Mouse (Mus musculus) heart, adult 18-20 months (tissue): ENCODE data around the gene Poc1a. TPM values are rescaled to one million over a fixed set of nuclear protein-coding genes. Genes with fewer than 3 reads are reported as not detected.
A peak's percentile ranks its signal among the peaks of the same experiment; 100 is the strongest.

Experiments
- DNase-seq, 2 experiments: peaks; one replicate each; pipeline ENCODE4 v3.0.0; 2021 to 2022; ENCODE audit warnings: mixed read lengths in 1 of 2
- total RNA-seq, 2 experiments: library from RNA; stranded (reverse); gene quantifications; 2 replicates each; pipeline ENCODE4 v1.2.3; 2021

The Poc1a gene
- total RNA-seq, 2 experiments from 2014 or later: 4.0 to 4.2 TPM

DNA sequence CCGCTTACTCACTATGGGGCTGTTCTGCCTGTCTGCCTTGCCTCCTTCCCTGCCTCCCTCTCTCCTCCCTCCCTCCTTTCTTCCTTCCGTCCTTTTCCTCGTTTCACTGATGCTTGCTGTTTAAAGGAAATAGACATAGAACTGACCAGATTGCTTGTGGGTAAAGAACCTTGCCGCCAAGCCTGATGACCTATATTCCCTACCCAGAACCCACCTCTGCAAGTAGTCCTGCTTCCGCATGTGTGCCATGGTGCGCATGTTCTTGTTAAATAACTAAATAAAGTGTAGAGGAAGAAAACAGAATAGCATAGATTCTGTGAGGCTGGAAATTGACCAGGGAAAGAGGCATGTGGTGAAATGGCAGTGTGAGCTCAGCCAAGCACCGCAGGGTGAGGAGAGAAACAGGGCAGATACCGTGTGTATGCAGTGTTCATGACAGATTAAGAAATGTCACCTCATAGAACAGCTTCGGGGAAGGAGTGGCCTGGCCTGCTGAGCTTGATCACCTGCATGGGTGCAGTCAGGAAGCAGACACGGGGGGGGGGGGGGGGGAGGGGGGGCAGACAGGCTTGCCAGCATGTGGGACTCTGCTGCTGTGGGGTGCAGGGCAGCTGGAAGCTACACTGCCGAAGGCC, 20.7 kb downstream of the Poc1a start:
- DNase-seq: no peak

DNA sequence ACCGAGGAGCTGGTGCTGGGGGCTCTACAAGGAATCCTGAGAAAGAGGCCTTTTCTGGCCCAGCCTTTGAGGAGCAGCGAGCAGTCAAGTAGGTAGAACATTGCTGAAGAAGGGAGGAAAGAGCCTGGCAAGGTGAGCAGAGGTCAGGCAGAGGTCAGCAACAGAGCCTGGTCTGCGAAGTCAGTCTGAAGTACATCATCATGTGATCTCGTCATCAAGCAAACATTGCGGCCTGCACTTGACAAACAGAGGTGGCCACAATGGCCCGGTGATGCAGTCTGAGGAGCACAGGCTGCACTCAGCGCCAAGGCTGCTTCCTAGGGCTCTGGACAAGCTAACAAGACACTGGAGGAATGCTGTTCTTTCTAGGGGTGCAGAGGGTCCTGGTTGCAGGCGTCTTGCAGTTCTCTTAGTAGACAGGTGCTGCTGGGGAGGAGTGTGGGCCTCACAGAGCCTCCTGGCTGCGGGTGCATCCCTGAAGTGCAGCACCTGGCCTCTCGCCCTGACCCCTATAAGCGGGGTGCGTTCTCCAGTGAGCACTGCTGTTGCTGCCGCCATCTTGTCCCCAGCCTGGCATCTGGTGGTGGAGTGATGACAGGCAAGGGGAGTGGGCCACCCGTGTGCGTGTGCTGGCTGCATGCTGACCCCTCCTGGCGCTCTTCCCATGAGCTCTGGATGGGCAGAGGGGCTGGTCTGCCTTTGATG, 21.7 kb downstream of the Poc1a start:
- no peak for DNase-seq

- no peak for DNase-seq
Observed at GRCm38 (mm10) chr9:106303460-106303960, 22.6 kb downstream of the Poc1a start.

DNA sequence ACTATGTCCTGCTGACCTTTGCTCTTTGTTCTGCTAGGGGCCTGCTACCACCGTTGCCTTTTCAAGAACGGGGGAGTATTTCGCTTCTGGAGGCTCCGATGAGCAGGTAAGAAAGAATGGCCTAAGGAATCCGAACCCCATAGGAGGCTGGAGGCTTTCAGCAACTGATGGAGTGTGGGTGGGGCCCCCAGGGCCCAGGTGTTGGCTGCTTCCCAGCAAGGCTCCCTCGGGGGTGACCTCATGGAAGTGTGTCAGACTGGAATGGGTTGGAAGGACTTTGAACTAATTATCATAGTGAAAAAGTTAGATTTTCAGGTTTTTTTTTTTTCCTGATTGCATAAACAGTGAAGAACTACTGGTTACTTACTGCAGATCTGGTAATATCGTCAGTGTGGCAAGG, 24.4 kb downstream of the Poc1a start:
- DNase-seq: no peak

DNA sequence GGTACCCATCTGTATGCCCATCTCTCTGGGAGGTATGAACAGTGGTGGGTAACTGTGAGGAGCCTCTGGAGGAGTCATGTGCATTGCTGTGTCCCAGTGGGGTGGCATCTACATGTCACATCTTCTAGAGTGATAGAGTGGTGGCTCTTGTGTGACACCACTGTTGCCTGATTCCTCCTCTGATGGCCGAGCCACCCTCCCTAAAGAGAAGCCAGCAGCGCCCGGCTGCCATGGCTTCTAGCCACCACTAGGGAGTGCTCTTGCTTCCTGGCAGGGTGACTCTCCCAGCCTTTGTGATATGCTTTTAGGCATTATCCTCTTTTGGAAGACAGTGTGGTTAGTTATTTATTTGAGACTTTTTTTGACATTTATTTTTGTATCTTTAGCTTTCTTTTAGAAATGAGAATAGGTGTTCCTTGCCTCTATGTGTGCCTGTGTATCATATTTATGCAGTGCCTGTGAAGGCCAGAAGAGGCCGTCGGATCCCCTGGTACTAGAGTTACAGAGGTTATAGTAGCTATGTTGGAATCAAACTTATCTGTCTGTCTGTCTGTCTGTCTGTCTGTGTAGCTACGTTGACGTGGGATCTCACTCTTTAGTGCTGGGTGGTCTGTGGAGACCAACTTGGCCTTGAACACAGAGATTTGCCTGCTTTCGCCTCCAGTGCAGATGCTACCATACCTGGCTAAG, 25.9 kb downstream of the Poc1a start:
- DNase-seq: peak; percentile 79 to 91

DNA sequence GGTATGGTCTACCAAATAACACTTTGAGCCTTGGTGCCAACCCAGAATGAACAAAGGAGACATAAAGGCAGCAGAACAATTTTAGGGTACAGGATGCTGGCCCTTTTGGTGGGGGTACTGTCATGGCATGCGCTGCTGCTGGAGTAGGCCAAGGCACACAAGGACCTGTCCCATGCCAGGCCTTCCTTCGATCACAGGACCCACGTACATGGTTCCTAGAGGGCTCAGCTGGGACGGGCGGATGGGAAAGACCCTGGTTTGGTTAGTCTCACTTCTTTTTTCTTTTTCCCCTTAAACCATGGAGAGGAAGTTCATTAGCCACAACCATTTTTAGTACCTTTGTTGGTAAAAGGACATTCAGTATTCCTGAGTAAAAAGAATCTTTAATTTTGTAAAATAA, 27.3 kb downstream of the Poc1a start:
- DNase-seq: no peak

DNA sequence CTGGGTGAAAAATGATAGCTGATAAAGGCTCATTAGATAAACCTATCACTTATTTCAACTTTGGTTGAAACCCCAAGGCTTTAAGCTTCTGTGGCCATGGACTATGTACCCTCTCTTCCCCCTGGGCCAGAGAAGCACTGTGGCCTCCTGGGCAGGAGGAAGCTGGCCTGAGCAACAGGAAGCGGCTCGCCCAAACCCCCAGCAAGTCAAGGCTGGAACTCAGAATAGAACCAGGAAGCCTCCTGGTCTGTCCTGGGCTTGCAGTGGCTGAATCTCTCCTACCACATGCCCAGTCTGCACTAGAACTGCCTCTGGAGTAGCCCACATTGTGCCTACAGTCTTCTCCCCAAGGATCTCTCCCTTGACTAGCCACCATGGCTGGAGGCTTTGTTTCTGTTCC, 27.7 kb downstream of the Poc1a start:
- DNase-seq: peak in 1 of 2 experiments; percentile 68

- no peak for DNase-seq
Observed at GRCm38 (mm10) chr9:106308983-106309382, 28.1 kb downstream of the Poc1a start.

DNA sequence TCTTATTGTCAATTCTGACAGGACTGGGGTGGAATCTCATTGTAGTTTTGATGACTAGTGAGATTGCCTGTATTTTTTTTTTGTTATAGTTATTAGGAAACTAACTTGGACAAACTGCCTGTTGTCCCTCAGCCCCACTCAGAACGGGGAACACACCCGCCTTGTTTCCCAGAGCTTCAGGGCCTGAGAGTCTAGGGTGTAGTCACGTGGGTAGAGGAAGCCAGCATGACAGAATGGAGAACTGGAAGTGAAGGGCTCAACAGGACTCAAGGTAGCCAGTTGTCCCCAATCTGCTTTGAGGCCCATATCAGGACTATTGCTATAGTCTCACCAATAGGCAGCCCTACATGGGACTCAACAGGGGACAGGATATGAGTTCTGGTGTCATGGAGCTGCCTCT, 29.0 kb downstream of the Poc1a start:
- peak in 1 of 2 experiments; percentile 55 for DNase-seq

- DNase-seq: no peak
Observed at GRCm38 (mm10) chr9:106311625-106312191, 30.8 kb downstream of the Poc1a start.

DNA sequence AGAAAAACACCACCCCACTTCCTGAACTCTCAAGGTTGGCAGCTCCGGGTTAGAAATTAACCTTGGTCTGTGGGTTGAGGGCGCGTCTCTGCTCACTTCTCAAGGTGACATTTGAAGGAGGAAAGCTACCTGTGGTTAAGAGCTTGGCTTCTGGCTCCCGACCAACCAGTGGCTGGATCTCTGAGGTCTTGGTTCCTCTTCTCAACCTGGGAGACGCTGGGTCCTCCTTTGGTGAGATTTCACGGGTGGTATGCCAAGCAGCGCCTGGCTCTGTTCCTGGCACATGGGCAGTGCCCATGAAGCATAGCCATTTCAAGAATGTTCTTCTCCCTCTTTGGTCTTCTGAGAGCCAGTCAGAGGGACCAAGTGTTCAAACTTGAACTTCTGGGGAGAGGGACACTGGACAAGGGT, 32.1 kb downstream of the Poc1a start:
- peak in 1 of 2 experiments; percentile 30 for DNase-seq

DNA sequence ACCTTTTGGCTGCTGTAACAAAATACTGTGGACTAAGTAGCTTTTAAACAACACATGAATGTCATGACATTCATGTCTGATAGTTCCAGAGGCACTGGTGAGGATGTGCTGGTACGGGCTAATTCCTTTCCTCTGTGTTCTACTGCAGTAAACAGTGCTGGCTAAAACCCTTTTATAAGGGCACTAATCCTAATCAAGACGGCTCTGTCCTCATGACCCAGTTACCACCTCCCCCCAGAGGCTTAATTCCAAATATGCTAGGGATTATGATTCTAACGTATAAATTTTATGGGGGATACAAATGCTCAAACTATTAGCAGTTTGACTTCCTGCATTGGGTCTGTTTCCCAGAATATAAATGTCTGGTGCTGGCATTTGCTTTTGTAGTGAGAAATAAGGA, 33.3 kb downstream of the Poc1a start:
- DNase-seq: no peak

GRCm38 (mm10) chr9:106318074-106318473, 37.2 kb downstream of the Poc1a start:
- no peak for DNase-seq

DNA sequence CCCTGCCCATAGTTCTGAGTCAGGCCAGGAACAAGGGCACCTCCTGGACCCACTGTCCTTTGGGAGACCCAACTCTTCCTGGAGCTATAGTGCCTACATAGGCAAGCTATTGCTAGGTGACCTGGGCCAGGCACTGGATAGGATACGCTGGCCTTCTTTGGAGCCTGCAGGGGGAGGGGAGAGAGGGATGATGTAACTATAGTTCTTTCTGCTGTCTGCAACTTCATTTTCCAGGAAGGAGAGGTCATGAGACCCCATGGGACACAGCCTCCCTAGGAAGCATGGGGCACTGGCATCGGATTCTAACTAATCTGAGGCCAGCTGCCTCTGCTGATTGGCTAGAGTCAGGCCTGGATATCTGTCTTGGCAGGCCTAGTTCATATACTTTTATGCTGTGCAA, 38.2 kb downstream of the Poc1a start:
- DNase-seq: peak in 1 of 2 experiments; percentile 37

- peak; percentile 47 to 54 for DNase-seq
Observed at GRCm38 (mm10) chr9:106322497-106322896, 41.6 kb downstream of the Poc1a start.

- DNase-seq: no peak
Observed at GRCm38 (mm10) chr9:106326241-106326640, 45.4 kb downstream of the Poc1a start.

GRCm38 (mm10) chr9:106327125-106327809, 46.4 kb downstream of the Poc1a start:
- no peak for DNase-seq

DNA sequence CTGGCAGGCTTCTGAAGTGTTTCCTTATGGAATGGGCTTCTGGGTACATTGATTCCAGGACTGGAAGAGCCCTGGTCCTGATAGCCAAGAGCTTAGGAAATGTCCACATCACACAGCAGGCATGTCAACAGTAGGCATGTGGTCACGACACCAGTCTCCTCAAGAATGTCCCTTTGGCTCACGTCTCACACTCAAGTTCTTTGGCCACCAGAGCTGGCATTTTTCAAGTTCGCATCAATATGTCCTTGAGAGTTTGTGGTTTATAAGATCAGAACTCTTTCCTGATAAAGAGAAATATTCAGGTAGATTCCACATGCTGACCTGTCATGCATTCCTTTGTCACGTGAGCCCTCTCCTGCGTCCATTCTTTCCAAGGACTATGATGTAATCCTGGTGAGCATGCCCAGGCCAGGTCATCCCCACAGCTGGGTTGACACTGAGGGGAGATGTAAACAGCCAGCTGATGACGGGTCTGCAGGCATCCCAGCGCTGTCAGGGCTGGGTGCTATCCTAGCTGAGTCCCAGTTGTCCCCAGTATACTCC, 47.3 kb downstream of the Poc1a start:
- DNase-seq: no peak

GRCm38 (mm10) chr9:106328772-106329511, 48.1 kb downstream of the Poc1a start:
- no peak for DNase-seq

- no peak for DNase-seq
Observed at GRCm38 (mm10) chr9:106332746-106333145, 51.9 kb downstream of the Poc1a start.

DNA sequence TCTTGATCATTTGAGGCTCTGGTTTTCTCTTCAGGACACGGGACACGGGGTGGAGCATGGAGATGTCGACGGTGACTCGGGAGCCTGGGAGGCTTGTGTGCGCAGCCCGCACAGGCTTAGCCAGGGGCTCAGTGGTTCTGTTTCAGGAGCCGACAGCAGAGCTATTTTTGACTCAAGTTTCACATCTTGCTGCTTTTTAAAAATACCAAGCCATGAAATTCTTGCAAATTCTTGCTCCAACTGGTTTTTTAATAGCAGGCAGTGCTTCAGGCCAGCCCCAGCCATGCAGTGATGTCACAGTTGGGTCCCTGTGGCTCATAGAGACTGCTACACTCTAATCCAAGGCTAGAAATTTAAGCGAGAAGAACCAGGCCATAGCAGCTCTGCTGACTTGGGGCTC, 56.8 kb downstream of the Poc1a start:
- DNase-seq: no peak
